Mouse (Mus musculus) neural tube, embryonic 10.5 days (tissue): Measurements from ENCODE around the gene Hist1h1t.

Source experiments
- DNase-seq: peaks from one replicate; pipeline ENCODE4 v3.0.0-alpha.2; 2017; ENCODE audit warnings: low spot score; ENCODE audit errors: extremely low spot score

Hist1h1t gene

DNA sequence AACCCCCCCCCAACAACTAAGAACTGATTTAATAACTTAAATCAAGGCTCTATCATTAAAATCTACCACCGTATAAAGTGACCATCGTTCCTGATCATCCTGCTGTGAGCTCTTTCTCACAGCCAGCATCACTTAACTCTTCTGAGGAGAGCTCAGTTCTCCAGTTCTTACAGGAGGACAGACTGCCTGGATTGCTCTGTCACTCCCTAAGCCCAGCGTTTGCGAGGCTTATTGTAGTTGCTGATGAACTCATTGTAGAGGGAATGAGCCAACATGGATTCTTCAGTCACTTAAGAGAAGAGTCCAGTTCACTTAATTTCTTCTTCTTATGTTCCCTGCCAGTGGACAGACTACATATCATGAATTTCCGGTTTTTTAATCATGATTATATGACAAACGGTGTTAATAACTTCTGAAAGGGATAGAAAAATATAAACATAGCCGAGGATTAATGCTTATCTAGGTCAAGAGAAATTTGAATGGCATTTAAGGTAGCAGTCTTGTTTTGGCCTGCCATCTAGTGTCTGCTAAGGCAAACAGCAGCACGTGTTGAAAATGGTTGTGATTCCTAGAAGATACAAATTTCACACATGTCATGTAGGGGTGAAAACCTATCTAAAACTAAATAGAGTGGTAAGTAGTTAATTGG lies 36.7 kb downstream of the Hist1h1t start:
- DNase-seq = no peak

DNA sequence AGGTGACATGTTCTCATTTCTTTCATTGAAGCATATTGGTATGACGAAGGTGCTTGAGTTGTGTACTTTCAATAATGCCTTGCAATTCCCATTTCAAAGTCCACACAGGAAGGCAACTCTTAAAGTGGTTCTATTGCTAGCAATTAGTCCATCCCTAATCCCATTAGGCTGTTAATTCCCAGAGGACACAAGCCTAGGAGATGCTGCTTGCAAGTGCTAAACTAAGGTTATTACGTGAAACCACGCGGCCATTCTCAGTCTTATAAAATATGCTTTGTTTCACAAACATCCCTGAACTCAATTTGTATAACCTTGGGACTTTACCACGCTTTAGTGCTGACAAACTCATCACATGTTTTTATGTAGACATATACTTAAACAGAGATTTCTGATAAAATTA lies 41.5 kb downstream of the Hist1h1t start:
- no peak for DNase-seq

DNA sequence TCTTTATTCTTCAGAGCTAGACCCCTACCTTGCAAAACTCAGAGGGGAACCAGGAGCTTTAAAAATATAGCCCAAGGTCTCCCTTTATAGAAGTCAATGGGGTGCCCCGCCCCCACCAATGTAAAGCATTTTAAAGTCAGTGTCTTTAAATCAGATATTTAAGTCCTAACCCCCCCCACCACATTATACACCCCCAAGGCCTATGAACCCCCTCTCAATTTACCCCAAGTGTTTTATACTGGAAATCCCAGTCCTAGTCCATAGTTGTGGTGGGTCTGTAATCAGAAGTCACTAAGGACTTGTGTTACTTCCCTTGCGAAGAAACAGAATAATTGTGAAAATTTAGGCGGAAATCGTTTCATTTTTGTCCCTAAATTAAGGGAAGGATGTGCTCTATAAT lies 42.4 kb downstream of the Hist1h1t start:
- no peak for DNase-seq

DNA sequence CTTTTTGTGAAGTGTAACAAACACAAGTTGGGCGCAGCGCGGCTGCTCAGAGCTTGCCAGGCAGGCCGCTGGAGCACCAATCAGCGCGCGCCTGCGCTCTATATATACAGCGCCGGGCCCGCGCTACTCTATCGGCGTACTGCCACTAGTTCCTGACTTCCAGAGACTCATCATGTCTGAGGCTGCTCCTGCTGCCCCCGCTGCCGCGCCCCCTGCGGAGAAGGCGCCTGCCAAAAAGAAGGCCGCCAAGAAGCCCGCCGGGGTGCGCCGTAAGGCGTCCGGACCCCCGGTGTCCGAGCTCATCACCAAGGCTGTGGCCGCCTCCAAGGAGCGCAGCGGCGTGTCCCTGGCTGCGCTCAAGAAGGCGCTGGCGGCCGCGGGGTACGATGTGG lies 43.1 kb downstream of the Hist1h1t start, which contains the start of gene Hist1h1c:
TSS of gene Hist1h1c (plus strand) at position 132 of the 392 bp plus-strand sequence.
- DNase-seq = peak; percentile 91

DNA sequence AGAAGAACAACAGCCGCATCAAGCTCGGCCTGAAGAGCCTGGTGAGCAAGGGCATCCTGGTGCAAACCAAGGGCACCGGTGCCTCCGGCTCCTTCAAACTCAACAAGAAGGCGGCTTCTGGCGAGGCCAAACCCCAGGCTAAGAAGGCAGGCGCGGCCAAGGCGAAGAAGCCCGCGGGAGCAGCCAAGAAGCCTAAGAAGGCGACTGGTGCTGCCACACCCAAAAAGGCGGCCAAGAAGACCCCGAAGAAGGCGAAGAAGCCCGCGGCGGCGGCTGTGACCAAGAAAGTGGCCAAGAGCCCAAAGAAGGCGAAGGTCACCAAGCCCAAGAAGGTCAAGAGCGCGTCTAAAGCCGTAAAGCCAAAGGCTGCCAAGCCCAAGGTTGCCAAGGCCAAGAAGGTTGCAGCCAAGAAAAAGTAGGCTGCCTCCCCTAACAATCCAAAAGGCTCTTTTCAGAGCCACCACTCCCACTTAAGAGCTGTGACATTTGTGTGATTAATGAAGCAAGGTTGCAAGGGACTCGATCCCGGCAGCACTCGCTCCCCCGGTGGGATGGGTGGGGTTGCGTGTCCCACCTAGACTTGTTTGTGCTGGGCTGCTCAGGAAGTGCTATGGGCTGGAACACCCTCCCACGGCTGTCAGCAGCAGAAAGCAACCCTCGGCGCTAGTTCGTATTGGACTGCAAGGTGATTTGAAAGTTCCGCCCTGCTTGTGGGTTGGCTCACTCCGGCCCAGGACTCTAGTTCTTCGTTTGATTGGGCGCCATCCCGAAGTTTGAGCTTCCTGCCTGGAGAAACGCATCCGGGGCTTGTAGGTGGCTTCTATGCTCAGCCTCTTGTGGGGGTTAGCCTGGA lies 43.7 kb downstream of the Hist1h1t start:
- peak; percentile 91 for DNase-seq

DNA sequence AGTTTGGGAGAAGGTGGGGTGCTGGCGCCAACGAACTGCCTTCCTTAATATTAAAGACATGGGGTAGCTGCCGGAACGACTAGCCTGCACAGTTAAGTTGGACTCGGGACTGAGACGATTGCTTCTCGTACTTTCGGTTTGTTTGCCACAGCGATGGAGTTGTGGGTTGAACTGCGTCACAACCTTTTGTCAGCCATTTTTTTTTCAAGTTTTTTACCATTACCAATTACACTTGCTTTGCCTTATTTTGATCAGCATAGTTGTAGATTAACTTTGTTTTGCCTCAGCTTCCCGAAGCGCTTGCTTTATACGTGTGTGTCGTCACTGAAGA lies 44.3 kb downstream of the Hist1h1t start:
- no peak for DNase-seq

DNA sequence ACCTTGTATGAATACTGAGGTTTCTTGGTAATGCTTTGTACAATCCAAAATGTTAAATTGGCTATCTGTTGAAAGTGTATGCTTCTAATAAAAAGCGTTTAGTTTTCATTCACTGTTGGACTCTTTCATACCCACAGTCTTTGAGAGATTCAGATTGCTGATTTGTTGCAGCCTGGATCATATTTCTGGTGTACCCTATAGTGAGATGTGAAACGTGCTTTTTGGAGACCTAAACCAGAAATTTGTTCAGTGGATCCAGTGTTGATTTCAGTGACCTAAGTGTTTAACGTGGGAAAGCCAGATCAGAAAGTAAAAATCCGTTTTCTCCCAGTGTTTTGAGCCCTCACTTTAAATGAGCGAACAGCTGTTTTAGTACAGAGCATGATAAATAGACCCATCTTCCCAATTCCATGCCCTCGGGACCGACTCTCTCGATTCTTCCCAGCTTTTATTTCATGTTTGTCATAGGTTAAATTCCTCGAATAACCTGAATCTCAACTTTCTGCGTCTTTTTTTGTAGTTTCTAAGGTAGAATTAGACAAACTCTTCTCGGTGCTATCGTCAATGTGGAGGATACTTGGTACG lies 44.7 kb downstream of the Hist1h1t start:
- DNase-seq = no peak

DNA sequence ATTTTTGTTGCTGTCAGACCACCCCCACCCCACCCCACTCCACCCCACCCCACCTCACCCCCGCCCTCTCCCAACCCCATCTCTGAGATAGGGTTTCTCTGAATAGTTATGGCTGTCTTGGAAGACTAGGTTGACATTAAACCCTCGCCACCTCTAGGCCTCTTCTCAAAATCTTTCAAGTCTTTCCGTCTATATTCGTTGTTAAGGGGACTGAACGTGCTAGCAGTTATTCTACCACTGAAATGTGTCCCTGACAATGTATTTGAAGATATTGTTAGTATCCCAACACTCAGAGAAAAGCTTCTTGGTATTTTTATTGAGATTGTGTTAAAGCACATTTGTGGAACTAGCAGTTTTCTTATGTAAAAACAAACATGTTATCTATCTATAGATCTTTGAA lies 45.3 kb downstream of the Hist1h1t start:
- no peak for DNase-seq

DNA sequence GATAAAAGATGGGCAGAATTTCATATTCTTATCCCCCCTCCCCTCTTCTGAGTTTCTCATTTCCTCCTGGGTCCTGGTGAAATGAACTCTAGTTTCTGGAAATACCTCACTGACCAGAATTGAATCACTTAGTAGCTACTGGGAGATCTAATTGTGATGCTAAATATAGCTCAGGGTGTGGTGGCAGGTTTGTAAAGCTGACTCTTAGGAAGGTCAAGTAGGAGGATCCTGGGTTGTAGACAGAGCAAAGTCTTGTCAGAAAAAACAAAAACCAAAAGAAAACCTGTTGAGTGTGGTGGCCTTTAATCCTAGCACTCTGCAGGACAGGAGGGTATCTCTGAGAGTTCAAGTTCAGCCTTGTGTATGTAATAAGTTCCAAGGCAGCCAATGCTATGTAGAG lies 46.4 kb downstream of the Hist1h1t start:
- DNase-seq = no peak

DNA sequence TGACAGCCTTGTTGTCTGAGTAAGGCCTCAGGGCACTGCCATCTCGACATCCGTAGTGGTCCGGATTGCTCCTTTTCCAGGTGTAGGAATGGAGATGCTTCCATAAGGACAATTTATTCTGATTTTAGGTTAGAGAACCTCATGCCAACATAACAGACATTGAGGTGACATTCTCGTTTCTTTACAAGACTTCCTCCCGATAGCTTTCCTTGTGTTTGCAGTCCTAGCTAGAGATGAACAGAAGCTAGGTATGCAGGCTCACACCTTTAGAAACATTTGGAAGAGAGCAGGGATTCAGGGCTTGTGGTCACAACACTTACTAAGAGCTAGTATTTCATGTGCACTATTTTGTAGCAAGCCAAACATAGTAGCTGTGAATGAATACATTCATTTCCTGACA lies 47.6 kb downstream of the Hist1h1t start:
- no peak for DNase-seq

DNA sequence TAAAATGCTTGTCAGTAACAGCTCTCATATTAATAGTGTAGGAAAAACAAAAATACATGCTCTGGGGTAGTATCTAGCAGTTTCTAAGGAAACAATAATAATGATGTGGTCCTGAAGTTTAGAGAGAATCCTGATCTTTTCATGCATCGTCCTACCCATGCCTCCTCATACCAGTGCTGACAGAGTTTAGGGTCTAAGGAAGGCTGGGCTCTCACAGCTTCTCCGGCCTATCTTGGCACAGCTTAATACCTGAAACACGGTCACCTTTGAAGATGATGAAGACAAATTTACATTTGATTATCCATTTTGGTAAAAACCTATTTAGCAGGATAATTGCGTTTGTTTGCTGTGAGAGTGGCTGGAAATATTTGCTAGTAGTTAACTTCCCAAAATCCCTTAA lies 48.3 kb downstream of the Hist1h1t start:
- no peak for DNase-seq

DNA sequence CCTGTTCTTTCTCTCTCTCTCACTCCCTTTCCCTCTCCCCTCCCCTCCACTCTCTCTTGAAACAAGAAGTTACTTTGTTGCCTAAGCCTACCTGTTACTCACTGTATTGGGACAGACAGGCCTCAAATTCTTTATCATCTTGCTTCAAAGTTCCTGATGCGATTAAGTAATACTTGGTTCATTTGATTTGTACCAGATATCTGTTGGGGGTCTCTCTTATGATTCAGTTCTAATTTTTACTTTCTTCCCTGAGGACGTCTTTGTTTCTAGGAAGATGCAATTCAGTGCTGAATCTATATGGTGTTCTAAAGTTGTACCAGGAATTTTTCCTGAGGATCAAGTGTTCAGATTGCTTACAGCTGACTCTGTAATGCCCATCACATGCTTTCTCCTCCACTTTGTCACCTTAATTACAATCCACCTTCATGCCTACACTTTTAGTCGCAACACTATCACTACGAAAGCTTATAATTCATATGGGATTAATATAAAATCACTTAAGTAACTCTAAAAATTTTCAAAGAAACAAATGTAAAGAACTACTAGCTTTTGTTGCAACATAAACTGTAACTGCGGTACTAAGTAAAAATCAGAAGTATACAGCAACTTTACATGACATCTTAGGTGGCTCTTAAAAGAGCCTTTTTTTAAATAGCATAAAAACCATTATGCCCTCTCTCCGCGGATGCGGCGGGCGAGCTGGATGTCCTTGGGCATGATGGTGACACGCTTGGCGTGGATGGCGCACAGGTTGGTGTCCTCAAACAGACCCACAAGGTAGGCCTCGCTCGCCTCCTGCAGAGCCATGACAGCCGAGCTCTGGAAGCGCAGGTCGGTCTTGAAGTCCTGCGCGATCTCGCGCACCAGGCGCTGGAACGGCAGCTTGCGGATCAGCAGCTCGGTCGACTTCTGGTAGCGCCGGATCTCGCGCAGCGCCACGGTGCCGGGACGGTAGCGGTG lies 49.1 kb downstream of the Hist1h1t start:
- DNase-seq = no peak

DNA sequence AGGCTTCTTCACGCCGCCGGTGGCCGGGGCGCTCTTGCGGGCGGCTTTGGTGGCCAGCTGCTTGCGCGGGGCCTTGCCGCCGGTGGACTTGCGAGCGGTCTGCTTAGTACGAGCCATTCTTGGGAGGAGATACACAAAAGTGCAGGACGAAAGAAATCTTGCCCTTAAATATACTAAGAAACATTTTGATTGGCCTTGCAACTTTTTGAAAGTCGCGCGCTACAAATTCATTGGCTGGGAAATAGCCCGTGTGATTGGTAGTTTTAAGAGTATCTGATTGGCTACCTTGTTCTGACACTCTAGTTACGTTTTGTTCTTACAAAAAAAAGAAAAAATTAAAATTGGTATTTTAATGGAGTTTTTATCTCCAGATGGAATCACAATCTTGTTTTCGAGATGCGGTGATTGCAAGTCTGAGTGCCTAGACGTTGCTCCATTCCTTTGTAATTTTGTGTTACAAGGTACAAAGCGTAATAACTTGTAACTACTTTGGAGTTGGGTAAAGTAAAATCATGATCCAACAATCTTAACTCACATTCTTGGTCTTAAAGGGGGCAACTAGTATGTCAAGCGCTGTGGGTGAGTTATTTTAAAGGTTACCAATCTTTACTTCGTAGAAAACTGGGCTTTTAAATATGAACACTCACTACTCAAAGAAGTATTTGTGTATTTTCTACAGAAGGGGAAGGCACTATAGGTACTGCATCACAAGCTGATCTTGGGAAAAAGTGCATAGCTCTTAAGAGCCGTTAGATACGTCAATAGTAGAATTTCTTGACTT lies 50.0 kb downstream of the Hist1h1t start, which contains the start of gene Hist1h3c:
TSS of gene Hist1h3c (minus strand) at position 222 of the 781 bp plus-strand sequence.
- DNase-seq = peak; percentile 78
